Mouse (Mus musculus): Measurements from ENCODE around the gene Gm10142. TPM values are rescaled to one million over a fixed set of nuclear protein-coding genes. Genes with fewer than 3 reads are reported as not detected.
"Not testable (repeated sequence)": the region's sequence is repeated elsewhere in the genome, so short reads cannot be mapped to it uniquely, and the experiment has no call there.

Gene Gm10142
- polyA plus RNA-seq, 1 experiment: not detected

GRCm38 (mm10) chr10:77726186-77726585 lies 10.6 kb downstream of the Gm10142 start, which contains the start of gene Gm10100:
Gene Gm10100, plus strand, starts transcription at chr10:77726486.
- H3K27ac ChIP-seq (ENCODE audit: insufficient read depth, low read length): no peak within 1 kb of the TSS
- H3K9me3 ChIP-seq (replicated peaks; ENCODE audit: control insufficient read depth, insufficient read depth, low read length, poor library complexity, severe bottlenecking): no peaks in the 10 kb centered on the region; the same call in 1 of the 2 replicates
- no peaks in the 10 kb centered on the region for H3K4me1 ChIP-seq (ENCODE audit: control insufficient read depth, insufficient read depth, low read length)
- no peak within 1 kb of the TSS for H3K4me3 ChIP-seq (ENCODE audit: low read depth, low read length)
- H3K9ac ChIP-seq (ENCODE audit: low read depth, poor library complexity, severe bottlenecking): no peak within 1 kb of the TSS
- no peaks in the 10 kb centered on the region for H3K27me3 ChIP-seq (ENCODE audit: control insufficient read depth, insufficient read depth, low read length, poor library complexity, severe bottlenecking)
- TF ChIP-seq POLR2A (IDR thresholded peaks at IDR 0.05; ENCODE audit: insufficient read depth, low read length) (no peak), CTCF (IDR thresholded peaks at IDR 0.05; ENCODE audit: low read depth, low read length) (no peak), EP300 (IDR thresholded peaks at IDR 0.05; ENCODE audit: insufficient read depth, low read depth, low read length) (no peak)
- no peaks in the 10 kb centered on the region for H3K36me3 ChIP-seq (ENCODE audit: control insufficient read depth, insufficient read depth, low read length, poor library complexity, severe bottlenecking)

- TF ChIP-seq CTCF (IDR thresholded peaks at IDR 0.05; ENCODE audit: low read depth, low read length) (peak; percentile 34), EP300 (IDR thresholded peaks at IDR 0.05; ENCODE audit: insufficient read depth, low read depth, low read length) (no peak), POLR2A (IDR thresholded peaks at IDR 0.05; ENCODE audit: insufficient read depth, low read length) (no peak)
- H3K27ac ChIP-seq (ENCODE audit: insufficient read depth, low read length): no peak overlapping the region
- no peaks in the 10 kb centered on the region for H3K9me3 ChIP-seq (replicated peaks; ENCODE audit: control insufficient read depth, insufficient read depth, low read length, poor library complexity, severe bottlenecking)
- no peaks in the 10 kb centered on the region for H3K36me3 ChIP-seq (ENCODE audit: control insufficient read depth, insufficient read depth, low read length, poor library complexity, severe bottlenecking)
- H3K9ac ChIP-seq (ENCODE audit: low read depth, poor library complexity, severe bottlenecking): no peak overlapping the region
- no peaks in the 10 kb centered on the region for H3K4me1 ChIP-seq (ENCODE audit: control insufficient read depth, insufficient read depth, low read length)
- H3K4me3 ChIP-seq (ENCODE audit: low read depth, low read length): no peak overlapping the region
- no peaks in the 10 kb centered on the region for H3K27me3 ChIP-seq (ENCODE audit: control insufficient read depth, insufficient read depth, low read length, poor library complexity, severe bottlenecking)
Measured at GRCm38 (mm10) chr10:77728280-77728679, 12.7 kb downstream of the Gm10142 start.

- no peaks in the 10 kb centered on the region for H3K4me1 ChIP-seq (ENCODE audit: control insufficient read depth, insufficient read depth, low read length)
- no peaks in the 10 kb centered on the region for H3K9me3 ChIP-seq (replicated peaks; ENCODE audit: control insufficient read depth, insufficient read depth, low read length, poor library complexity, severe bottlenecking)
- no peak overlapping the region for H3K4me3 ChIP-seq (ENCODE audit: low read depth, low read length)
- no peak for TF ChIP-seq EP300 (IDR thresholded peaks at IDR 0.05; ENCODE audit: insufficient read depth, low read depth, low read length)
- no peak for TF ChIP-seq POLR2A (IDR thresholded peaks at IDR 0.05; ENCODE audit: insufficient read depth, low read length)
- peak; percentile 93 for TF ChIP-seq CTCF (IDR thresholded peaks at IDR 0.05; ENCODE audit: low read depth, low read length)
- no peaks in the 10 kb centered on the region for H3K36me3 ChIP-seq (ENCODE audit: control insufficient read depth, insufficient read depth, low read length, poor library complexity, severe bottlenecking)
- H3K9ac ChIP-seq (ENCODE audit: low read depth, poor library complexity, severe bottlenecking): no peak overlapping the region
- H3K27ac ChIP-seq (ENCODE audit: insufficient read depth, low read length): no peak overlapping the region
- H3K27me3 ChIP-seq (ENCODE audit: control insufficient read depth, insufficient read depth, low read length, poor library complexity, severe bottlenecking): no peaks in the 10 kb centered on the region
Measured at GRCm38 (mm10) chr10:77729241-77729640, 13.6 kb downstream of the Gm10142 start.

GRCm38 (mm10) chr10:77735928-77736327 lies 20.3 kb downstream of the Gm10142 start:
- Histone ChIP-seq H3K27me3 (ENCODE audit: control insufficient read depth, insufficient read depth, low read length, poor library complexity, severe bottlenecking) (no peaks in the 10 kb centered on the region), H3K4me3 (ENCODE audit: low read depth, low read length) (no peak overlapping the region), H3K27ac (ENCODE audit: insufficient read depth, low read length) (no peak overlapping the region), H3K9ac (ENCODE audit: low read depth, poor library complexity, severe bottlenecking) (no peak overlapping the region), H3K36me3 (ENCODE audit: control insufficient read depth, insufficient read depth, low read length, poor library complexity, severe bottlenecking) (no peaks in the 10 kb centered on the region), H3K9me3 (replicated peaks; ENCODE audit: control insufficient read depth, insufficient read depth, low read length, poor library complexity, severe bottlenecking) (no peaks in the 10 kb centered on the region), H3K4me1 (ENCODE audit: control insufficient read depth, insufficient read depth, low read length) (no peaks in the 10 kb centered on the region)
- TF ChIP-seq POLR2A (IDR thresholded peaks at IDR 0.05; ENCODE audit: insufficient read depth, low read length) (no peak), EP300 (IDR thresholded peaks at IDR 0.05; ENCODE audit: insufficient read depth, low read depth, low read length) (no peak), CTCF (IDR thresholded peaks at IDR 0.05; ENCODE audit: low read depth, low read length) (no peak)

- Histone ChIP-seq H3K36me3 (ENCODE audit: control insufficient read depth, insufficient read depth, low read length, poor library complexity, severe bottlenecking) (no peaks in the 10 kb centered on the region), H3K27me3 (ENCODE audit: control insufficient read depth, insufficient read depth, low read length, poor library complexity, severe bottlenecking) (no peaks in the 10 kb centered on the region), H3K9me3 (replicated peaks; ENCODE audit: control insufficient read depth, insufficient read depth, low read length, poor library complexity, severe bottlenecking) (no peaks in the 10 kb centered on the region), H3K4me1 (ENCODE audit: control insufficient read depth, insufficient read depth, low read length) (no peaks in the 10 kb centered on the region), H3K27ac (ENCODE audit: insufficient read depth, low read length) (no peak overlapping the region), H3K9ac (ENCODE audit: low read depth, poor library complexity, severe bottlenecking) (no peak overlapping the region), H3K4me3 (ENCODE audit: low read depth, low read length) (no peak overlapping the region)
- TF ChIP-seq POLR2A (IDR thresholded peaks at IDR 0.05; ENCODE audit: insufficient read depth, low read length): no peak
- no peak for TF ChIP-seq EP300 (IDR thresholded peaks at IDR 0.05; ENCODE audit: insufficient read depth, low read depth, low read length)
- TF ChIP-seq CTCF (IDR thresholded peaks at IDR 0.05; ENCODE audit: low read depth, low read length): no peak
Measured at GRCm38 (mm10) chr10:77738929-77739328, 23.3 kb downstream of the Gm10142 start.

GRCm38 (mm10) chr10:77741924-77742688 lies 26.5 kb downstream of the Gm10142 start, which contains the start of gene Gm18596:
Gene Gm18596, minus strand, starts transcription at chr10:77742638.
- H3K36me3 ChIP-seq (ENCODE audit: control insufficient read depth, insufficient read depth, low read length, poor library complexity, severe bottlenecking); H3K27ac ChIP-seq (ENCODE audit: insufficient read depth, low read length); H3K27me3 ChIP-seq (ENCODE audit: control insufficient read depth, insufficient read depth, low read length, poor library complexity, severe bottlenecking): not testable (repeated sequence)

GRCm38 (mm10) chr10:77750686-77751085 lies 35.1 kb downstream of the Gm10142 start:
- not testable (repeated sequence) for H3K27ac ChIP-seq (ENCODE audit: insufficient read depth, low read length); H3K4me1 ChIP-seq (ENCODE audit: control insufficient read depth, insufficient read depth, low read length); H3K36me3 ChIP-seq (ENCODE audit: control insufficient read depth, insufficient read depth, low read length, poor library complexity, severe bottlenecking); H3K4me3 ChIP-seq (ENCODE audit: low read depth, low read length); H3K27me3 ChIP-seq (ENCODE audit: control insufficient read depth, insufficient read depth, low read length, poor library complexity, severe bottlenecking); H3K9me3 ChIP-seq (replicated peaks; ENCODE audit: control insufficient read depth, insufficient read depth, low read length, poor library complexity, severe bottlenecking); H3K9ac ChIP-seq (ENCODE audit: low read depth, poor library complexity, severe bottlenecking)

More at GRCm38 (mm10) chr10:77741924-77742688, 26.5 kb downstream of the Gm10142 start, which contains the start of gene Gm18596:
- not testable (repeated sequence) for H3K4me1 ChIP-seq (ENCODE audit: control insufficient read depth, insufficient read depth, low read length); H3K4me3 ChIP-seq (ENCODE audit: low read depth, low read length); H3K9ac ChIP-seq (ENCODE audit: low read depth, poor library complexity, severe bottlenecking); H3K9me3 ChIP-seq (replicated peaks; ENCODE audit: control insufficient read depth, insufficient read depth, low read length, poor library complexity, severe bottlenecking)

- H3K27me3 ChIP-seq (ENCODE audit: control insufficient read depth, insufficient read depth, low read length, poor library complexity, severe bottlenecking); H3K9ac ChIP-seq (ENCODE audit: low read depth, poor library complexity, severe bottlenecking); H3K4me1 ChIP-seq (ENCODE audit: control insufficient read depth, insufficient read depth, low read length); H3K9me3 ChIP-seq (replicated peaks; ENCODE audit: control insufficient read depth, insufficient read depth, low read length, poor library complexity, severe bottlenecking); H3K36me3 ChIP-seq (ENCODE audit: control insufficient read depth, insufficient read depth, low read length, poor library complexity, severe bottlenecking); H3K4me3 ChIP-seq (ENCODE audit: low read depth, low read length); H3K27ac ChIP-seq (ENCODE audit: insufficient read depth, low read length): not testable (repeated sequence)
Measured at GRCm38 (mm10) chr10:77751254-77751653, 35.6 kb downstream of the Gm10142 start, which contains the start of gene Gm9736. Gene Gm9736, minus strand, starts transcription at chr10:77751354.

Measured in ES-Bruce4 (cell line).